Mouse (Mus musculus) kidney, embryonic 14.5 days (tissue): ENCODE results near the gene Cnot3. TPM values are rescaled to one million over a fixed set of nuclear protein-coding genes. Genes with fewer than 3 reads are reported as not detected.

Source experiments
- ATAC-seq: fragments of 200-750 bp; cut with Nextera tagmentation; 2 replicates; pipeline ENCODE4 v1.8.0; 2017; ENCODE audit warnings: moderate number of reproducible peaks, mild to moderate bottlenecking, moderate TSS enrichment, moderate library complexity; ENCODE audit not compliant: low FRiP score, low TSS enrichment
- H3K27ac ChIP-seq: fragments of 300-500 bp; sonication (generic); 2 replicates; pipeline ENCODE4 v1.5.1; 2014; ENCODE audit warnings: low read depth, mild to moderate bottlenecking, low read length, moderate library complexity, mixed read lengths
- H3K27me3 ChIP-seq: fragments of 300-500 bp; sonication (generic); 2 replicates; pipeline ENCODE4 v1.6.1; 2014; ENCODE audit warnings: mild to moderate bottlenecking, low read length; ENCODE audit not compliant: control insufficient read depth, insufficient read depth
- H3K36me3 ChIP-seq: fragments of 300-500 bp; sonication (generic); 2 replicates; pipeline ENCODE4 v1.6.1; 2014; ENCODE audit warnings: low read length, mixed read lengths; ENCODE audit not compliant: control insufficient read depth, insufficient read depth
- H3K4me1 ChIP-seq: fragments of 300-500 bp; sonication (generic); 2 replicates; pipeline ENCODE4 v1.6.1; 2014; ENCODE audit warnings: low read length, mixed read lengths; ENCODE audit not compliant: control insufficient read depth, insufficient read depth
- H3K4me2 ChIP-seq: fragments of 300-500 bp; sonication (generic); replicated peaks from 2 replicates; pipeline ENCODE4 v1.6.1; 2014; ENCODE audit warnings: low read depth, mild to moderate bottlenecking, low read length
- H3K4me3 ChIP-seq: fragments of 300-500 bp; sonication (generic); 2 replicates; pipeline ENCODE4 v1.5.1; 2014; ENCODE audit warnings: mild to moderate bottlenecking, low read length
- H3K9ac ChIP-seq: fragments of 300-500 bp; sonication (generic); 2 replicates; pipeline ENCODE4 v1.6.1; 2014; ENCODE audit warnings: low read depth, mild to moderate bottlenecking, low read length, moderate library complexity
- H3K9me3 ChIP-seq: fragments of 300-500 bp; sonication (generic); 2 replicates; pipeline ENCODE4 v1.6.1; 2016; ENCODE audit warnings: low read length; ENCODE audit not compliant: control insufficient read depth
- WGBS: fragments of 180-500 bp; shearing (Covaris S2); extraction: QIAGEN DNeasy Blood & Tissue Kit; methylation state at CpG from one replicate; pipeline ENCODE4 v1.1.7; 2014; 5-methylcytosine and 5-hydroxymethylcytosine counted together
- polyA plus RNA-seq: library from polyadenylated mRNA; unstranded; fragments of >200 nt; fragmentation: Nextera tagmentation; extraction: Ambion mirVana; gene quantifications from 2 replicates; pipeline ENCODE4 v1.2.1, GENCODE M21; 2014

Gene Cnot3
- polyA plus RNA-seq, 1 experiment from 2014 or later, result 74.0 TPM

- no peak for ATAC-seq
- peak overlapping the region; percentile 47; the same call in 1 of the 2 replicates for H3K9ac ChIP-seq
- peaks cover 46% of the 10 kb centered on the region for H3K36me3 ChIP-seq
- H3K9me3 ChIP-seq, result no peaks in the 10 kb centered on the region
- H3K4me3 ChIP-seq, result peak overlapping the region; percentile 43
- peak overlapping the region; percentile 54 for H3K4me2 ChIP-seq
- WGBS, result 26% methylated on average over 9 of the region's 9 CpGs
- H3K4me1 ChIP-seq, result peaks cover 24% of the 10 kb centered on the region
- H3K27me3 ChIP-seq, result no peaks in the 10 kb centered on the region
- H3K27ac ChIP-seq, result no peak overlapping the region
These were observed 1.2 kb upstream of the Cnot3 start for GRCm38 (mm10) chr7:3643843-3644242.

- WGBS, result under 1% methylated on average over 11 of the region's 11 CpGs
- H3K4me2 ChIP-seq, result peak overlapping the region; percentile 54
- no peak for ATAC-seq
- H3K27me3 ChIP-seq, result no peaks in the 10 kb centered on the region
- H3K36me3 ChIP-seq, result peaks cover 42% of the 10 kb centered on the region
- H3K4me1 ChIP-seq, result peaks cover 24% of the 10 kb centered on the region
- H3K4me3 ChIP-seq, result peak overlapping the region; percentile 43
- no peaks in the 10 kb centered on the region for H3K9me3 ChIP-seq
- peak overlapping the region; percentile 30; the same call in 1 of the 2 replicates for H3K27ac ChIP-seq
- peak overlapping the region; percentile 47; the same call in 1 of the 2 replicates for H3K9ac ChIP-seq
These were observed 758 bp upstream of the Cnot3 start for GRCm38 (mm10) chr7:3644348-3644671.

- Histone ChIP-seq H3K4me1 (peaks cover 24% of the 10 kb centered on the region), H3K4me3 (peak overlapping the region; percentile 98), H3K36me3 (peaks cover 34% of the 10 kb centered on the region), H3K27me3 (no peaks in the 10 kb centered on the region), H3K9ac (peak overlapping the region; percentile 100), H3K27ac (peak overlapping the region; percentile 94), H3K4me2 (peak overlapping the region; percentile 85), H3K9me3 (no peaks in the 10 kb centered on the region)
- ATAC-seq, result peak; percentile 0; the same call in 1 of the 2 replicates
- 1% methylated on average over 50 of the region's 58 CpGs for WGBS
These were observed 489 bp downstream of the Cnot3 start for GRCm38 (mm10) chr7:3645488-3646025.

- 10% methylated on average over 9 of the region's 9 CpGs for WGBS
- no peaks in the 10 kb centered on the region for H3K27me3 ChIP-seq
- ATAC-seq, result no peak
- H3K9me3 ChIP-seq, result no peaks in the 10 kb centered on the region
- H3K36me3 ChIP-seq, result peaks cover 34% of the 10 kb centered on the region
- peak overlapping the region; percentile 98 for H3K4me3 ChIP-seq
- peaks cover 24% of the 10 kb centered on the region for H3K4me1 ChIP-seq
- peak overlapping the region; percentile 85 for H3K4me2 ChIP-seq
- peak overlapping the region; percentile 100 for H3K9ac ChIP-seq
- no peak overlapping the region for H3K27ac ChIP-seq
These were observed 1.1 kb downstream of the Cnot3 start for GRCm38 (mm10) chr7:3646188-3646587.

GRCm38 (mm10) chr7:3646641-3647040 is 1.6 kb downstream of the Cnot3 start:
- Histone ChIP-seq H3K27me3 (no peaks in the 10 kb centered on the region), H3K4me1 (peaks cover 24% of the 10 kb centered on the region), H3K36me3 (peaks cover 34% of the 10 kb centered on the region), H3K27ac (no peak overlapping the region), H3K4me2 (peak overlapping the region; percentile 85), H3K9me3 (no peaks in the 10 kb centered on the region), H3K9ac (peak overlapping the region; percentile 100), H3K4me3 (peak overlapping the region; percentile 98)
- WGBS, result 65% methylated on average over 4 of the region's 4 CpGs
- no peak for ATAC-seq

GRCm38 (mm10) chr7:3656966-3657365 is 11.9 kb downstream of the Cnot3 start:
- H3K4me2 ChIP-seq, result no peak overlapping the region
- no peak overlapping the region for H3K27ac ChIP-seq
- H3K9ac ChIP-seq, result no peak overlapping the region
- H3K4me1 ChIP-seq, result no peaks in the 10 kb centered on the region
- WGBS, result 83% methylated on average over 4 of the region's 4 CpGs
- H3K27me3 ChIP-seq, result no peaks in the 10 kb centered on the region
- peaks cover 100% of the 10 kb centered on the region for H3K36me3 ChIP-seq
- no peaks in the 10 kb centered on the region for H3K9me3 ChIP-seq
- no peak overlapping the region for H3K4me3 ChIP-seq
- ATAC-seq, result no peak

GRCm38 (mm10) chr7:3658578-3658977 is 13.5 kb downstream of the Cnot3 start:
- no peaks in the 10 kb centered on the region for H3K9me3 ChIP-seq
- H3K36me3 ChIP-seq, result peaks cover 97% of the 10 kb centered on the region
- no peak for ATAC-seq
- no peaks in the 10 kb centered on the region for H3K4me1 ChIP-seq
- WGBS, result 93% methylated on average over 8 of the region's 14 CpGs
- no peak overlapping the region for H3K4me3 ChIP-seq
- no peak overlapping the region for H3K4me2 ChIP-seq
- H3K27ac ChIP-seq, result no peak overlapping the region
- no peak overlapping the region for H3K9ac ChIP-seq
- H3K27me3 ChIP-seq, result no peaks in the 10 kb centered on the region

GRCm38 (mm10) chr7:3664524-3665214 is 19.6 kb downstream of the Cnot3 start:
- Histone ChIP-seq H3K27ac (peak overlapping the region; percentile 57), H3K36me3 (peaks cover 36% of the 10 kb centered on the region), H3K27me3 (no peaks in the 10 kb centered on the region), H3K9me3 (no peaks in the 10 kb centered on the region), H3K9ac (peak overlapping the region; percentile 68), H3K4me2 (peak overlapping the region; percentile 53), H3K4me3 (peak overlapping the region; percentile 63), H3K4me1 (peaks cover 17% of the 10 kb centered on the region; the same call in 1 of the 2 replicates)
- ATAC-seq, result peak; percentile 10
- 31% methylated on average over 15 of the region's 15 CpGs for WGBS
